Mouse (Mus musculus) ES-E14 (cell line): ENCODE results near the gene Kptn. TPM values are rescaled to one million over a fixed set of nuclear protein-coding genes. Genes with fewer than 3 reads are reported as not detected.

Experiments
- DNase-seq: peaks from one replicate; pipeline ENCODE4 v3.0.0-alpha.2; 2013; ENCODE audit warnings: low read depth, low spot score
- H3K27ac ChIP-seq: 2 replicates; pipeline ENCODE4 v1.5.1; 2012; ENCODE audit warnings: low read depth, mild to moderate bottlenecking, low read length, moderate library complexity, mixed read lengths; ENCODE audit not compliant: poor library complexity, insufficient read depth, severe bottlenecking
- H3K36me3 ChIP-seq: 2 replicates; pipeline ENCODE4 v1.6.1; 2012; ENCODE audit warnings: mild to moderate bottlenecking, low read length, moderate library complexity, mixed read lengths; ENCODE audit not compliant: control insufficient read depth, poor library complexity, insufficient read depth, severe bottlenecking
- H3K4me1 ChIP-seq, 2 experiments: fragments of 150-350 bp in 1 of 2; sonication (generic) in 1 of 2; 2 replicates each; pipeline ENCODE4 v1.6.1; 2012; ENCODE audit warnings: low read length in 2 of 2, mild to moderate bottlenecking in 1 of 2, mixed read lengths in 1 of 2; ENCODE audit not compliant: control insufficient read depth in 2 of 2, insufficient read depth in 2 of 2, poor library complexity in 1 of 2
- H3K4me3 ChIP-seq, 2 experiments: fragments of 150-350 bp in 1 of 2; sonication (generic) in 1 of 2; 2 replicates each; pipeline ENCODE4 v1.5.1; 2012; ENCODE audit warnings: low read length in 2 of 2, low read depth in 1 of 2, mild to moderate bottlenecking in 1 of 2, mixed read lengths in 1 of 2; ENCODE audit not compliant: insufficient read depth in 1 of 2, poor library complexity in 1 of 2, severe bottlenecking in 1 of 2
- H3K9ac ChIP-seq: 2 replicates; pipeline ENCODE4 v1.6.1; 2012; ENCODE audit warnings: low read depth, mild to moderate bottlenecking, low read length, mixed read lengths; ENCODE audit not compliant: poor library complexity, insufficient read depth, severe bottlenecking
- H3K9me3 ChIP-seq: fragments of 150-350 bp; sonication (generic); 2 replicates; pipeline ENCODE4 v1.6.1; 2012; ENCODE audit warnings: low read depth, mild to moderate bottlenecking, low read length; ENCODE audit not compliant: control insufficient read depth, insufficient read depth
- CHD2 ChIP-seq: IDR thresholded peaks from 2 replicates; pipeline ENCODE4 v1.6.1; 2014; ENCODE audit warnings: mild to moderate bottlenecking, low read depth, low read length, inconsistent platforms
- HCFC1 ChIP-seq: IDR thresholded peaks from 2 replicates; pipeline ENCODE4 v1.6.1; 2012; ENCODE audit warnings: low read length, inconsistent platforms, borderline replicate concordance; ENCODE audit not compliant: insufficient read depth
- MAFK ChIP-seq: IDR thresholded peaks from 2 replicates; pipeline ENCODE4 v1.6.1; 2014; ENCODE audit warnings: mild to moderate bottlenecking, low read depth, low read length, inconsistent platforms; ENCODE audit not compliant: insufficient read depth
- ZC3H11A ChIP-seq: IDR thresholded peaks from 2 replicates; pipeline ENCODE4 v1.6.1; 2012; ENCODE audit warnings: low read depth, mild to moderate bottlenecking, inconsistent platforms, low read length, borderline replicate concordance
- ZNF384 ChIP-seq: IDR thresholded peaks from 2 replicates; pipeline ENCODE4 v1.6.1; 2012; ENCODE audit warnings: low read depth, low read length, inconsistent platforms
- in situ Hi-C, 2 experiments: fragments of 600-800 bp; cut with MboI; formaldehyde crosslinking; loops; one replicate each; pipeline ENCODE4 v1.15.1; 2025; ENCODE audit warnings: low sequenced_read_pairs in 2 of 2, inconsistent platforms in 1 of 2; ENCODE audit not compliant: unreplicated experiment in 2 of 2
- total RNA-seq: library from RNA; depleted of rRNA; stranded (reverse); fragments of 300-350 nt; gene quantifications from 2 replicates; pipeline ENCODE4 v1.2.3, GENCODE M21; 2012

Kptn gene
- total RNA-seq, 1 experiment: 15.4 TPM

GRCm38 (mm10) chr7:16128344-16128743 lies 8.6 kb downstream of the Kptn start:
- no peak overlapping the region for H3K27ac ChIP-seq
- 0 out of 2 replicates have a peak, but pooled peaks cover 2% of the 10 kb centered on the region for H3K36me3 ChIP-seq
- TF ChIP-seq HCFC1 (no peak), CHD2 (no peak), ZNF384 (no peak), MAFK (no peak), ZC3H11A (no peak)
- no peak overlapping the region for H3K9ac ChIP-seq
- H3K9me3 ChIP-seq: no peaks in the 10 kb centered on the region
- H3K4me1 ChIP-seq: peaks cover 0 to 15% of the 10 kb centered on the region in 2 experiments; a peak in 1 of 4 replicates
- no peak for DNase-seq
- in situ Hi-C loops: loop anchor here in 1 of 2 experiments (25.0 kb wide), 1 partner anchor 166 kb away; the partner anchor contains the start of gene Ehd2
- H3K4me3 ChIP-seq: no peak overlapping the region

- Histone ChIP-seq H3K4me1 (peaks cover 0 to 15% of the 10 kb centered on the region in 2 experiments; a peak in 1 of 4 replicates), H3K9me3 (no peaks in the 10 kb centered on the region), H3K4me3 (no peak overlapping the region), H3K9ac (no peak overlapping the region), H3K36me3 (0 out of 2 replicates have a peak, but pooled peaks cover 2% of the 10 kb centered on the region), H3K27ac (no peak overlapping the region)
- in situ Hi-C loops: loop anchor here in 1 of 2 experiments (25.0 kb wide), 1 partner anchor 167 kb away; the partner anchor contains the start of gene Ehd2
- TF ChIP-seq ZC3H11A (no peak), ZNF384 (no peak), HCFC1 (no peak), MAFK (no peak), CHD2 (no peak)
- no peak for DNase-seq
Measured at GRCm38 (mm10) chr7:16128899-16129298, 9.2 kb downstream of the Kptn start.

- peak; percentile 98 for DNase-seq
- Histone ChIP-seq H3K27ac (no peak within 1 kb of the TSS), H3K9ac (peak within 1 kb of the TSS; percentile 74), H3K36me3 (peaks cover 5% of the 10 kb centered on the region; the same call in 1 of the 2 replicates), H3K4me1 (peaks cover 0 to 15% of the 10 kb centered on the region in 2 experiments; a peak in 1 of 4 replicates), H3K9me3 (no peaks in the 10 kb centered on the region), H3K4me3 (peak within 1 kb of the TSS; percentile 77 to 90)
- in situ Hi-C loops: loop anchor here in 1 of 2 experiments (25.0 kb wide), 1 partner anchor 167 kb away; the partner anchor contains the start of gene Ehd2
- TF ChIP-seq HCFC1: 0 out of 2 replicates have a peak, but pooled peaks have one; percentile 37
- TF ChIP-seq CHD2: no peak
- TF ChIP-seq MAFK: no peak
Measured at GRCm38 (mm10) chr7:16129421-16129845, 9.7 kb downstream of the Kptn start, which contains the start of gene Slc8a2. Gene Slc8a2 (plus strand): TSS chr7:16129826.

GRCm38 (mm10) chr7:16129846-16130691 lies 10.4 kb downstream of the Kptn start:
- TF ChIP-seq CHD2 (no peak), ZC3H11A (no peak), ZNF384 (no peak), HCFC1 (no peak)
- in situ Hi-C loops: loop anchor here in 1 of 2 experiments (25.0 kb wide), 1 partner anchor 168 kb away; the partner anchor contains the start of gene Ehd2
- peak overlapping the region; percentile 77 to 90 for H3K4me3 ChIP-seq
- H3K9ac ChIP-seq: peak overlapping the region; percentile 74
- H3K9me3 ChIP-seq: no peaks in the 10 kb centered on the region
- peak; percentile 82 for DNase-seq
- H3K27ac ChIP-seq: no peak overlapping the region
- peaks cover 5% of the 10 kb centered on the region; the same call in 1 of the 2 replicates for H3K36me3 ChIP-seq
- peaks cover 0 to 15% of the 10 kb centered on the region in 2 experiments; a peak in 1 of 4 replicates for H3K4me1 ChIP-seq
